Mouse (Mus musculus) erythroblast, embryonic 14.5 days (primary cell): ENCODE data around the gene Skp1a. TPM values are rescaled to one million over a fixed set of nuclear protein-coding genes. Genes with fewer than 3 reads are reported as not detected.
A peak's percentile ranks its signal among the peaks of the same experiment; 100 is the strongest.
"Not testable (repeated sequence)": the region's sequence is repeated elsewhere in the genome, so short reads cannot be mapped to it uniquely, and the experiment has no call there.

ENCODE experiments used
- H3K27me3 ChIP-seq: 2 replicates; pipeline ENCODE4 v1.6.1; 2012; ENCODE audit warnings: inconsistent platforms; ENCODE audit not compliant: control insufficient read depth
- H3K36me3 ChIP-seq: 2 replicates; pipeline ENCODE4 v1.6.1; 2012; ENCODE audit warnings: mild to moderate bottlenecking, inconsistent platforms; ENCODE audit not compliant: control insufficient read depth
- H3K4me1 ChIP-seq: 2 replicates; pipeline ENCODE4 v1.6.1; 2012; ENCODE audit warnings: inconsistent platforms; ENCODE audit not compliant: control insufficient read depth
- H3K4me3 ChIP-seq: replicated peaks from 2 replicates; pipeline ENCODE3; 2012; ENCODE audit warnings: moderate library complexity, mild to moderate bottlenecking, inconsistent platforms
- H3K9me3 ChIP-seq: 2 replicates; pipeline ENCODE4 v1.6.1; 2012; ENCODE audit warnings: low read length, inconsistent platforms, mixed read lengths; ENCODE audit not compliant: control insufficient read depth
- GATA1 ChIP-seq: IDR thresholded peaks from 2 replicates; pipeline ENCODE4 v1.6.1; 2012; ENCODE audit warnings: low read length, inconsistent platforms, mixed read lengths
- TAL1 ChIP-seq: IDR thresholded peaks from 3 replicates; pipeline ENCODE4 v1.6.1; 2012; ENCODE audit warnings: low read length, inconsistent platforms, mixed read lengths
- polyA plus RNA-seq: library from polyadenylated mRNA; stranded (reverse); fragments of >175 nt; gene quantifications from 2 replicates; pipeline ENCODE4 v1.2.3, GENCODE M21; 2012

The Skp1a gene
- polyA plus RNA-seq = 1.5 and 2.3 TPM in 2 replicates

DNA sequence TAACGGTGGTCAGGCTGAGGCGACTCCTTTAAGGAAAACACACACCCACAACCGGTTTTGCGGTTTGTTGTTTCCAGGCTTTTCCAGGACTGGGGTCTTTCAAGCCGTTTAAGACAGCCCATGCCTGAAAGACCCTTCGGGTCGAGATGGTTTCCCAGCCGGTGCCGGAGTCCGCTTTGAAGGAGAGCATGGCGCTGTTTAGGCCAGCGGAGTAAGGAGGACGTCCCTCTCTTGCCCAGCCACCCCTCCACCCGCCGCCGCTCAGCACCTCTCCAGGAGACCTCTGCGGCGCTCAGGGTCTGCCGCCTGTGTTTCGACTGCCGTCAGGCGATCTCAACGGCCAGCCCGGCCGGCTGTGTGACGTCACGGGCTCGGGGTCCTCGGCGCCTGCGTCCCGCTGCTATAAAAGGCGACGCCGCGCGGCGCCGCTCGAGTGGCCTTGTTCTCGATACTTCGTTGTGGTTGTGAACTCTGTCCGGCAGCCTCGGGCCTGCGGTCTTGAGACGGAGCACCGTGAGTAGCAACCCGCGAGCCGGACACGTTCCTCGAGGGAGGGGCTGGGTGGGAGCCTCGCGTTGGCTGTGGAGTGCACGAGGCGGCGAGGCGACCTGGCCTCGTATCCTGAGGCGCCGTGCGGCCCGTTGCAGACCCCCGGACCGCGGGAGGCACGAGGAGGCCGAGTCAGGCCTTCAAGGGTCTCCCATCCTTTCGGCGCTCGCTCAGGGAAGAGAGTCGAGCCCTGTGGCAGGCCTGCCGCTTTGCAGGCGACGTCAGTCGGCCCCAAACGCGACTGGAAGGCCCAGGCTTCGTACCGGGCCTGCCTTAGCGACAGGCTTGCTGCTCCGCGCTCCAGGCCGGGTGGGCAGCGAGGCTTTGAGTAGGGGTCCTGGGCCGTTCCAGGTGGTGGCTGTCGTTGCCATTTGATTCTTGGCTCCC is at the start of gene Skp1a:
TSS of gene Skp1a (plus strand) at position 390 of the 936 bp plus-strand sequence.
- H3K36me3 ChIP-seq = peaks cover 15% of the 10 kb centered on the region
- peaks cover 24% of the 10 kb centered on the region for H3K4me1 ChIP-seq
- H3K9me3 ChIP-seq = no peaks in the 10 kb centered on the region
- no peaks in the 10 kb centered on the region for H3K27me3 ChIP-seq
- H3K4me3 ChIP-seq = peak within 1 kb of the TSS; percentile 99
- TF ChIP-seq TAL1 (no peak), GATA1 (no peak)

DNA sequence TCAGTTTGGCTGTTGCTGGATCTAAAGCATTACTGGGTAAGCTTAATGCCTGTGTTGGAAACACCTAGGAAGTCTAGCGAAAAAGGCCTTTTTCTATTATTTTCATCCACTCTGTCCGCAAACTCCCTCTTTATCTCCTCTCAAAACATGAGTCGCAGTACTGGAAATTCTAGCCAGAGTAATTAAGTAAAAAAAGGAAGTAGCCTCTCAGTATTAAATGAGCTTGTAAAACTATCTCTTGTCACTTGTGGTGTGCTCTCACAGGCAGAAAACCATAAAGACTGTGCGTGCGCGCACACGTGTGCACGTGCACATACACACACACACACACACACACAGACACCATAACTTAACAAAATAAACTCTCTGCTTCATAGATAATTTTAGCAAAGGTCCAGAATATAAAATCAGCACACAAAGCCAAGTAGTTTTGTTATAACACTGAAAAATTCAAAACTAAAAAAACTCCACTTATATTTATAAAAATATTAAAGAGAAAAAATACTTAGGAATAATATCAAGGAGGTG is 35.2 kb upstream of the Skp1a start:
- H3K27me3 ChIP-seq, H3K4me3 ChIP-seq, H3K36me3 ChIP-seq, H3K9me3 ChIP-seq, H3K4me1 ChIP-seq: not testable (repeated sequence)

DNA sequence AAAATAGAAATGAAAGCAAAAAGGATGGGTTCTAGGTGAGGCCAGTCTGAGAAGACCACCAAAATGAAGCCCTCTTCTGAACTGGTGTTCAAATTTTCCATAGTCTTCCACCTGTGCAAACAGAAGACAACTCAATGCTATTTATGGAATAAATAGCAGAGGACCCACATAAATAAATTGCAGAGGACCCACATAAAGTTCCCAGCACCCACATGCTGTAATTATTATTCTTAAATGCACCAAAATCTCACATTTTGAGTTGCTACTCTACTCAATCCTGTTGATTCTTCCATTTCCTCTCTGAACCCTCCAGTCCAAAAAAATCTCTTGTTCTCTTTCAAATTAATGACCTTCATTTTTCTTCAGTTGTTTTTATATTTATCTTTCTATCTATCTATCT is 17.9 kb upstream of the Skp1a start, which contains the start of gene Olfr1371:
TSS of gene Olfr1371 (minus strand) at position 101 of the 400 bp plus-strand sequence.
- no peaks in the 10 kb centered on the region for H3K4me1 ChIP-seq
- no peaks in the 10 kb centered on the region for H3K36me3 ChIP-seq
- H3K4me3 ChIP-seq = no peak within 1 kb of the TSS
- H3K9me3 ChIP-seq = no peaks in the 10 kb centered on the region
- no peaks in the 10 kb centered on the region for H3K27me3 ChIP-seq
- TF ChIP-seq TAL1 = no peak
- no peak for TF ChIP-seq GATA1

DNA sequence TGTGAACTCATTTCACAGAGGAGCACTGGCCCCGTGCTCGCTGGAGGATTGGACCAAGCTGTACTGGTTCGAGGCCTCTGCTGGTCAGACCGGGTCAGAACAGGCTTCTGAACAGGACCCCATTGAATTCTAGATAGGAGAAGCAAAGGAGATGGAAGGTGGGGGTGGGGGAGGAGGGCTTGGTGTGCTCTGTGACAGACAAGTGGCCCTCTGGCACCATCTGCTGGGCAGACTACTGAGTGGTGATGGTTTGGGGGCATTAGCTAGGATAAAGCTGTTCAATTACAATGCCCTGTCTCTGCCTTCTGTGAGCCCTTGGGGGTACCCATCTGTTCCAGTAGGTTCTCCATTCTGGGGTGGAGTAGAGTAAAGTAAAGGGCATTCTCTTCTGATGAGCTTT is 11.5 kb upstream of the Skp1a start:
- Histone ChIP-seq H3K4me1 (peaks cover 7% of the 10 kb centered on the region; the same call in 1 of the 2 replicates), H3K4me3 (no peak overlapping the region), H3K9me3 (no peaks in the 10 kb centered on the region), H3K27me3 (peaks cover 20% of the 10 kb centered on the region), H3K36me3 (no peaks in the 10 kb centered on the region)
- TF ChIP-seq TAL1 (no peak), GATA1 (no peak)

DNA sequence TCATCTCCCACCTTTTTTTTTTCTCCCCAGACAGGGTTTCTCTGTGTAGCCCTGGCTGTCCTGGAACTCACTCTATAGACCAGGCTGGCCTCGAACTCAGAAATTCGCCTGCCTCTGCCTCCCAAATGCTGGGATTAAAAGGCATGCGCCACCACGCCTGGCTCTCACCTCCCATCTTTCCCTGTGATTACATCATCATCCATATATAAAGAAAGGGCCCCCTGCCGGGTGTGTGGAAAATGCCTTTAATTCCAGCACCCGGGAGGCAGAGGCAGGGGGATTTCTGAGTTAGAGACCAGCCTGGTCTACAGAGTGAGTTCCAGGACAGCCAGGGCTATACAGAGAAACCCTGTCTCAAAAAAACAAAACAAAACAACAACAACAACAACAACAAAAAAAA is 9.9 kb upstream of the Skp1a start:
- H3K36me3 ChIP-seq, H3K9me3 ChIP-seq, H3K4me3 ChIP-seq, H3K4me1 ChIP-seq: not testable (repeated sequence)
- H3K27me3 ChIP-seq = peaks cover 20% of the 10 kb centered on the region

DNA sequence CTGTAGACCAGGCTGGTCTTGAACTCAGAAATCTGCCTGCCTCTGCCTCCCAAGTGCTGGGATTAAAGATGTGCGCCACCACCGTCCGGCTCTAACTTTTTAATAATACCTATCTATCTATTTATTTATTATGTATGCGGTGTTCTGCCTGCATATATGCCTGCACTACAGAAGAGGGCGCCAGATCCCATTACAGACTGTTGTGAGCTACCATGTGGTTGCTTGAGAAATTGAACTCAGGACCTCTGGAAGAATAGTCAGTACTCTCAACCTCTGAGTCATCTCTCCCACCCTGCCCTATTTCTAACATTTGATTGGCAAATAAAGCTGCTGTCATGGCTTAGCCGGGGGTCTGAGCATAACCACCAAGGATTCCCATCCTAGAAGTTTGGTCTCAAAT is 8.9 kb upstream of the Skp1a start:
- TF ChIP-seq GATA1 (no peak), TAL1 (no peak)
- Histone ChIP-seq H3K27me3 (peaks cover 20% of the 10 kb centered on the region), H3K4me1 (peaks cover 7% of the 10 kb centered on the region; the same call in 1 of the 2 replicates), H3K36me3 (no peaks in the 10 kb centered on the region), H3K9me3 (no peaks in the 10 kb centered on the region), H3K4me3 (no peak overlapping the region)

DNA sequence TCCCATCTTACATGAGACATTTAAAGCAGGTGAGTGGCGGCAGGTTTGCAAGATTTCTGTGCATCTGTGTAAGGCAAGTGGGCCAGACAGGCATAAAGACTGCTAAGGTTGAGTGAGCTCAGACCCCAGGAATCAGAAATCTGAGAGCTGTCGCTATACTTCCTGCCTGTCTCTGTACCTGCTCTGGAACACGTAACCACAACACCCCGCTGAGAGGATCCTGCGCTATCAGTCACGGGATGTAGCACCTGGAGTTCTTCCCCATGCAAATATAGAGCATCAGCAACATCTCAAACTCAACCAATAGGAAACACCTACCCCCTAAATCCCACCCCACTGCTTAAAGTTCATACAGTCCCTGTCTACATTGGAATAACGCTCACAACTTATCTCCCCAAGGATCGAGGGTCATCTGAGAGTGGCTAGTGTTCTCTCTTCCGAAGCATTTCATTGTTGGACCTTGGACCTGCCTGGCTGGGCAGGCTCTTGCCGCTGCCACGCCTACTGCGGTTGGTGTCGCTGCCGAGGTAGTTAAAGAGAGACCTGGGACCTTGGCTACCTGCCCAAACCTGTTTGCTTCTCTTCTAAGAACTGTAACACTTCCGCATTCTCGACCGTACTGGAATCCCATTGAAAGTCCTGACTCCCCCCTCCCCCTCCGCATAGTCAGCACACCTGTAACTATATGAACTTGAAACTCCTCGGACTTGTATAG is 7.7 kb upstream of the Skp1a start:
- H3K4me1 ChIP-seq = peaks cover 7% of the 10 kb centered on the region; the same call in 1 of the 2 replicates
- H3K36me3 ChIP-seq = no peaks in the 10 kb centered on the region
- no peaks in the 10 kb centered on the region for H3K9me3 ChIP-seq
- H3K27me3 ChIP-seq = peaks cover 20% of the 10 kb centered on the region
- TF ChIP-seq TAL1 = no peak
- TF ChIP-seq GATA1 = no peak
- no peak overlapping the region for H3K4me3 ChIP-seq

DNA sequence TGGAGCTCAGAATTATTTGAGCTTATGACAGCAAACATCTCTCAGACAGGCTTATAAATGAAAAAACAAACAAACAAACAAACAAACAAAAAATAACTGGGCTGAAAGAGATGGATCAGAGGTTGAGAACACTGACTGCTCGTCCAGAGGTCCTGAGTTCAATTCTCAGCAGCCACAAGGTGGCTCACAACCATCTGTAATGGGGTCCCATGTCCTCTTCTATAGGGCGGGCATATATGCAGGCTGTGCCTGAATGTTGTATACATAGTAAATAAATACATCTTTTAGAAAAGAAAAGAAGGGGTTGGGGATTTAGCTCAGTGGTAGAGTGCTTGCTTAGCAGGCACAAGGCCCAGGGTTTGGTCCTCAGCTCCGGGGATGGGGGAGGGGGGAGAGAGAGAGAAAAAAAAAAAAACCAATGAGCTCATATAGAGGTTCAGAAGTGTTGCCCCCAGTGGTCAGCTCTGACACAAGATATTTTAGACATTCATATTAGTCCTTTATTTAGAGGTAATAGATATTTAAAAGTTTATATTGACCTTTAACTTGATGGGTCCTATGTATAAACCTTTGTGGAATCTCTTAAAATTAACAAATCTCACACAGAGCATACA is 5.7 kb upstream of the Skp1a start:
- TF ChIP-seq TAL1 (no peak), GATA1 (no peak)
- H3K36me3 ChIP-seq = no peaks in the 10 kb centered on the region
- H3K4me1 ChIP-seq = peaks cover 14% of the 10 kb centered on the region
- H3K4me3 ChIP-seq = no peak overlapping the region
- H3K9me3 ChIP-seq = no peaks in the 10 kb centered on the region
- peaks cover 17% of the 10 kb centered on the region for H3K27me3 ChIP-seq

DNA sequence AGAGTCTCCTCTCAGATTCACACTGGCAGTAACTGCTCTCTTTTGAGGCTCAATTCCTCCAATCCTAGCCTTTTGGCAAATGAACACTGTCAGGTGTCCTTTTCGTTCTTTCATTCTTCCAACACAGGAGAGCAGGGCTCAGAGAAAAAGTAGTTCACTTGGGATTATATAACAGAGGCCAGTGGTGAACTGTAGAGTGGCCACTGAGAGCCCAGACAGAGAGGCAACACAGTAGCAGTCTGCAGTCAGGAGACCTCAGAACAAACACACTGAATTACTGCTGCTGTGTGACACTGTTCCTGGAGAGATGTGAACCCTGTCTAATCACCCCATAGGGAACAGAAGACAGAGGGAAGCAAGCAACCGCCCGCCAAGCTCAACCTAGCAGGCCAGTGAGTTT is 4.7 kb upstream of the Skp1a start:
- Histone ChIP-seq H3K4me1 (peaks cover 15% of the 10 kb centered on the region), H3K9me3 (no peaks in the 10 kb centered on the region), H3K4me3 (no peak overlapping the region), H3K36me3 (no peaks in the 10 kb centered on the region), H3K27me3 (peaks cover 17% of the 10 kb centered on the region)
- TF ChIP-seq GATA1 (no peak), TAL1 (no peak)
